Mouse (Mus musculus) embryo, embryonic 11 days (tissue): ENCODE data around the gene Kpna2.
"Not testable (repeated sequence)": the region's sequence is repeated elsewhere in the genome, so short reads cannot be mapped to it uniquely, and the experiment has no call there.

Experiments used
- DNase-seq: peaks from one replicate; pipeline ENCODE4 v3.0.0-alpha.2; 2015

Kpna2 gene

GRCm38 (mm10) chr11:107017339-107017886, 18.1 kb upstream of the Kpna2 start:
- DNase-seq = no peak

- no peak for DNase-seq
Measured at GRCm38 (mm10) chr11:107016893-107017292, 17.6 kb upstream of the Kpna2 start.

GRCm38 (mm10) chr11:107015535-107016187, 16.3 kb upstream of the Kpna2 start:
- not testable (repeated sequence) for DNase-seq

GRCm38 (mm10) chr11:107014597-107015309, 15.4 kb upstream of the Kpna2 start:
- no peak for DNase-seq

GRCm38 (mm10) chr11:107014020-107014585, 14.8 kb upstream of the Kpna2 start:
- no peak for DNase-seq

GRCm38 (mm10) chr11:107012324-107013017, 13.1 kb upstream of the Kpna2 start:
- DNase-seq = peak; percentile 96

GRCm38 (mm10) chr11:107011669-107012323, 12.5 kb upstream of the Kpna2 start:
- no peak for DNase-seq

- no peak for DNase-seq
Measured at GRCm38 (mm10) chr11:107011171-107011570, 11.8 kb upstream of the Kpna2 start.

- no peak for DNase-seq
Measured at GRCm38 (mm10) chr11:107010447-107010846, 11.1 kb upstream of the Kpna2 start.

GRCm38 (mm10) chr11:107005538-107005937, 6.2 kb upstream of the Kpna2 start:
- DNase-seq = no peak

- DNase-seq = peak; percentile 73
Measured at GRCm38 (mm10) chr11:107001760-107002675, 2.7 kb upstream of the Kpna2 start.

- DNase-seq = no peak
Measured at GRCm38 (mm10) chr11:106999949-107000513, 690 bp upstream of the Kpna2 start.

GRCm38 (mm10) chr11:106998651-106999150, 640 bp downstream of the Kpna2 start:
- DNase-seq = peak; percentile 50

GRCm38 (mm10) chr11:106997976-106998375, 1.4 kb downstream of the Kpna2 start:
- DNase-seq = no peak

- not testable (repeated sequence) for DNase-seq
Measured at GRCm38 (mm10) chr11:106996492-106996891, 2.8 kb downstream of the Kpna2 start.

- DNase-seq = no peak
Measured at GRCm38 (mm10) chr11:106994246-106995085, 4.9 kb downstream of the Kpna2 start.

- no peak for DNase-seq
Measured at GRCm38 (mm10) chr11:106987384-106987783, 12.0 kb downstream of the Kpna2 start.

GRCm38 (mm10) chr11:106985979-106986604, 13.2 kb downstream of the Kpna2 start:
- DNase-seq = not testable (repeated sequence)

- no peak for DNase-seq
Measured at GRCm38 (mm10) chr11:106982351-106982750, 17.0 kb downstream of the Kpna2 start.
